Mouse (Mus musculus): ENCODE results near the gene Tspan31. TPM values are rescaled to one million over a fixed set of nuclear protein-coding genes. Genes with fewer than 3 reads are reported as not detected.

Gene Tspan31
- polyA plus RNA-seq, 1 experiment from 2014 or later: 165 TPM

- H3K36me3 ChIP-seq: peaks cover 10% of the 10 kb centered on the region
- H3K27ac ChIP-seq (replicated peaks): no peak overlapping the region
- no peaks in the 10 kb centered on the region for H3K9me3 ChIP-seq
- no peak overlapping the region for H3K4me3 ChIP-seq
- 81% methylated on average over 8 of the region's 8 CpGs for WGBS
- peaks cover 6% of the 10 kb centered on the region for H3K4me1 ChIP-seq
- no peak for ATAC-seq (ENCODE audit: low FRiP score, low read depth)
- no peak overlapping the region for H3K4me2 ChIP-seq (replicated peaks)
- no peak overlapping the region for H3K9ac ChIP-seq (replicated peaks)
- H3K27me3 ChIP-seq: 0 out of 2 replicates have a peak, but pooled peaks cover 2% of the 10 kb centered on the region
These were observed 36.7 kb downstream of the Tspan31 start for GRCm38 (mm10) chr10:127033301-127033741.

- no peaks in the 10 kb centered on the region for H3K27me3 ChIP-seq
- H3K9me3 ChIP-seq: no peaks in the 10 kb centered on the region
- peak within 1 kb of the TSS; percentile 89 for H3K9ac ChIP-seq (replicated peaks)
- H3K27ac ChIP-seq (replicated peaks): peak within 1 kb of the TSS; percentile 77
- H3K4me2 ChIP-seq (replicated peaks): peak within 1 kb of the TSS; percentile 87
- H3K4me3 ChIP-seq: peak within 1 kb of the TSS; percentile 85
- H3K4me1 ChIP-seq: peaks cover 6% of the 10 kb centered on the region
- WGBS: 6% methylated on average over 56 of the region's 56 CpGs
- peaks cover 37% of the 10 kb centered on the region for H3K36me3 ChIP-seq
- ATAC-seq (ENCODE audit: low FRiP score, low read depth): peak; percentile 91
These were observed 39.4 kb downstream of the Tspan31 start, which contains the start of gene Tsfm for GRCm38 (mm10) chr10:127030336-127031296. Tsfm (minus strand) TSS chr10:127030840.

GRCm38 (mm10) chr10:127018422-127018821 lies 51.6 kb downstream of the Tspan31 start:
- Histone ChIP-seq H3K4me2 (replicated peaks) (no peak overlapping the region), H3K36me3 (peaks cover 17% of the 10 kb centered on the region), H3K4me1 (0 out of 2 replicates have a peak, but pooled peaks cover 5% of the 10 kb centered on the region), H3K4me3 (no peak overlapping the region), H3K27ac (replicated peaks) (no peak overlapping the region), H3K9me3 (no peaks in the 10 kb centered on the region), H3K27me3 (peaks cover 6% of the 10 kb centered on the region; the same call in 1 of the 2 replicates), H3K9ac (replicated peaks) (no peak overlapping the region)
- 81% methylated on average over 16 of the region's 16 CpGs for WGBS
- ATAC-seq (ENCODE audit: low FRiP score, low read depth): no peak

Other genes with a start within 250 kb of the Tspan31 start
- 14.4 and 15.0 TPM in 2 replicates for gene Atp23, start 168.9 kb downstream of the Tspan31 start, polyA plus RNA-seq (2016; fragmentation: Nextera tagmentation; extraction: Ambion mirVana)
- 40.1 and 45.4 TPM in 2 replicates for gene Ctdsp2, start 91.5 kb downstream of the Tspan31 start, polyA plus RNA-seq (2016; fragmentation: Nextera tagmentation; extraction: Ambion mirVana)
- 3.1 and 3.4 TPM in 2 replicates for gene Avil, start 69.6 kb downstream of the Tspan31 start, polyA plus RNA-seq (2016; fragmentation: Nextera tagmentation; extraction: Ambion mirVana)
- 74.5 and 79.2 TPM in 2 replicates for gene Tsfm, start 39.4 kb downstream of the Tspan31 start, polyA plus RNA-seq (2016; fragmentation: Nextera tagmentation; extraction: Ambion mirVana)
- 33.1 and 33.6 TPM in 2 replicates for gene Mettl1, start 28.9 kb downstream of the Tspan31 start, polyA plus RNA-seq (2016; fragmentation: Nextera tagmentation; extraction: Ambion mirVana)
- 0.20 and 0.24 TPM in 2 replicates for gene Eef1akmt3, start 28.8 kb downstream of the Tspan31 start, polyA plus RNA-seq (2016; fragmentation: Nextera tagmentation; extraction: Ambion mirVana)
- 0.09 and 0.16 TPM in 2 replicates for gene Cyp27b1, start 22.0 kb downstream of the Tspan31 start, polyA plus RNA-seq (2016; fragmentation: Nextera tagmentation; extraction: Ambion mirVana)
- gene March9, start 10.1 kb downstream of the Tspan31 start, polyA plus RNA-seq (2016; fragmentation: Nextera tagmentation; extraction: Ambion mirVana): 4.6 and 5.3 TPM in 2 replicates
- 2,032 and 2,136 TPM in 2 replicates for gene Cdk4, start 6.7 kb downstream of the Tspan31 start, polyA plus RNA-seq (2016; fragmentation: Nextera tagmentation; extraction: Ambion mirVana)
- gene Agap2, start 5.0 kb upstream of the Tspan31 start, polyA plus RNA-seq (2016; fragmentation: Nextera tagmentation; extraction: Ambion mirVana): 1.3 TPM in 2 replicates
- 112 and 116 TPM in 2 replicates for gene Os9, start 50.9 kb upstream of the Tspan31 start, polyA plus RNA-seq (2016; fragmentation: Nextera tagmentation; extraction: Ambion mirVana)
- gene B4galnt1, start 95.0 kb upstream of the Tspan31 start, polyA plus RNA-seq (2016; fragmentation: Nextera tagmentation; extraction: Ambion mirVana): 15.2 and 17.7 TPM in 2 replicates
- 0.89 and 1.1 TPM in 2 replicates for gene Slc26a10, start 110.4 kb upstream of the Tspan31 start, polyA plus RNA-seq (2016; fragmentation: Nextera tagmentation; extraction: Ambion mirVana)
- 39.6 and 46.1 TPM in 2 replicates for gene Arhgef25, start 119.8 kb upstream of the Tspan31 start, polyA plus RNA-seq (2016; fragmentation: Nextera tagmentation; extraction: Ambion mirVana)
- gene Dtx3, start 125.5 kb upstream of the Tspan31 start, polyA plus RNA-seq (2016; fragmentation: Nextera tagmentation; extraction: Ambion mirVana): 204 and 205 TPM in 2 replicates
- 17.0 and 18.1 TPM in 2 replicates for gene Pip4k2c, start 141.3 kb upstream of the Tspan31 start, polyA plus RNA-seq (2016; fragmentation: Nextera tagmentation; extraction: Ambion mirVana)
- gene Kif5a, start 193.1 kb upstream of the Tspan31 start, polyA plus RNA-seq (2016; fragmentation: Nextera tagmentation; extraction: Ambion mirVana): 53.9 and 61.6 TPM in 2 replicates
- 245 and 250 TPM in 2 replicates for gene Dctn2, start 196.1 kb upstream of the Tspan31 start, polyA plus RNA-seq (2016; fragmentation: Nextera tagmentation; extraction: Ambion mirVana)
- gene Mbd6, start 218.8 kb upstream of the Tspan31 start, polyA plus RNA-seq (2016; fragmentation: Nextera tagmentation; extraction: Ambion mirVana): 20.3 and 21.7 TPM in 2 replicates
- gene Mars, start 241.5 kb upstream of the Tspan31 start, polyA plus RNA-seq (2016; fragmentation: Nextera tagmentation; extraction: Ambion mirVana): 156 and 166 TPM in 2 replicates

All from midbrain, embryonic 12.5 days (tissue).